Mouse (Mus musculus): ENCODE results near the gene Frmd8. TPM values are rescaled to one million over a fixed set of nuclear protein-coding genes. Genes with fewer than 3 reads are reported as not detected.

The Frmd8 gene
- total and polyA plus RNA-seq, 3 experiments, result 22.8 to 34.4 TPM; not detected in 1

DNA sequence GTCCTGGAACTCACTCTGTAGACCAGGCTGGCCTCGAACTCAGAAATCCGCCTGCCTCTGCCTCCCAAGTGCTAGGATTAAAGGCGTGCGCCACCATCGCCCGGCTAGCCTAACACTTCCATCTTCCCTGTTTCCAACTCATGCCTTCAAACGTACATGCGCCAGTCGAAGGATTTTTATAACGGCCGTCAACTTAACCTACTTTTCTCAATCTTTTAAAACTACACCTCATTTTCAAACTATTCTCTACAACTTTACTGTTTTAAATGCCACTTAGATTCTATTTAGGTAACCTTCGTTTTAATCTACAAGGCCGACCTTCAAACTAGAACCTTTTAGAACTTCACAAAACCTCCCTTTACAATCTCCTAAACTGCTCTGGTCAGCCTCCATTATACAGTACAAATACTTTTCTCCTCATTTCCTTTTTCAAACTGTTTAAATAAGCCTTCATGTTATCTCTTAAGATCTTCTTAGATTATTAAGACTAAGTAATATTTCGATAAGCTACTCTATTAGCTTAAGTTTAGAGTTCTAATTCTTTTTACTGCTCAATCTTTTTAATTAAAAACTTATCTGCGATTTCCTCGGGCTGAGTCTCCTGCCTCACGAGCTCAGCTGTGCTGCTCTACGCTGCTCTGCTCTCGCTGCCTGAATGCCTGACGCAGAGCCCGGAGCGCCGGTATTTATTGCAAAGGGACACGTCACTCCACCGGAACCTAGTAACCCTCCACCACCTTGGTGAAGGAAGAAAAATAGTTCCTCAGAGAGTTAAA lies 72.9 kb downstream of the Frmd8 start (continued):
- TF ChIP-seq ELF1 (IDR thresholded peaks at IDR 0.05; ENCODE audit: low read depth, low read length), result no peak
- no peak for TF ChIP-seq ZC3H11A (IDR thresholded peaks at IDR 0.05; ENCODE audit: low read depth, low read length)
- 0 out of 6 replicates have a peak, but pooled peaks of 1 of the 3 experiments have one; percentile 5 for TF ChIP-seq CTCF (IDR thresholded peaks at IDR 0.05 in 2 of 3, conservative IDR thresholded peaks at IDR 0.05 in 1 of 3; ENCODE audit: control insufficient read depth in 1 of 3, insufficient read depth in 1 of 3, low read depth in 2 of 3, low read length in 3 of 3, poor library complexity in 1 of 3, severe bottlenecking in 1 of 3)
- TF ChIP-seq SMC3 (IDR thresholded peaks at IDR 0.05; ENCODE audit: low read depth, low read length), result no peak
- TF ChIP-seq MEF2A (IDR thresholded peaks at IDR 0.05; ENCODE audit: extremely low read depth, insufficient replicate concordance, low read depth, low read length, poor library complexity, severe bottlenecking), result peak; percentile 97
- TF ChIP-seq USF1 (IDR thresholded peaks at IDR 0.05; ENCODE audit: low read depth, low read length), result no peak
- TF ChIP-seq ZMIZ1 (IDR thresholded peaks at IDR 0.05; ENCODE audit: low read depth, low read length), result peak; percentile 100
- peak; percentile 10; the same call in 1 of the 2 replicates for TF ChIP-seq RCOR1 (IDR thresholded peaks at IDR 0.05; ENCODE audit: low read depth, low read length)
- no peak for TF ChIP-seq E2F4 (IDR thresholded peaks at IDR 0.05; ENCODE audit: borderline replicate concordance, low read depth, low read length)
- peak; percentile 94 for TF ChIP-seq KAT2A (conservative IDR thresholded peaks at IDR 0.05; ENCODE audit: low read depth, low read length)
- TF ChIP-seq TCF12 (IDR thresholded peaks at IDR 0.05; ENCODE audit: low read depth, low read length), result peak; percentile 86
- no peak for TF ChIP-seq ZNF384 (IDR thresholded peaks at IDR 0.05; ENCODE audit: low read depth, low read length)
- TF ChIP-seq MAFK (IDR thresholded peaks at IDR 0.05; ENCODE audit: borderline replicate concordance, low read depth, low read length), result no peak
- no peak for TF ChIP-seq ZKSCAN1 (IDR thresholded peaks at IDR 0.05; ENCODE audit: low read depth, low read length)
- TF ChIP-seq MAZ (IDR thresholded peaks at IDR 0.05; ENCODE audit: low read depth, low read length), result peak; percentile 80
- peak; percentile 100 for TF ChIP-seq NELFE (IDR thresholded peaks at IDR 0.05; ENCODE audit: low read depth, low read length)
- peak; percentile 65 for TF ChIP-seq GATA1 (IDR thresholded peaks at IDR 0.05; ENCODE audit: low read depth, low read length)
- peak; percentile 79 for TF ChIP-seq HCFC1 (IDR thresholded peaks at IDR 0.05; ENCODE audit: low read depth, low read length)
- peak; percentile 100 for TF ChIP-seq POLR2A (IDR thresholded peaks at IDR 0.05; ENCODE audit: control insufficient read depth in 1 of 2, insufficient read depth in 1 of 2, low read depth in 1 of 2, low read length in 2 of 2, poor library complexity in 1 of 2)

DNA sequence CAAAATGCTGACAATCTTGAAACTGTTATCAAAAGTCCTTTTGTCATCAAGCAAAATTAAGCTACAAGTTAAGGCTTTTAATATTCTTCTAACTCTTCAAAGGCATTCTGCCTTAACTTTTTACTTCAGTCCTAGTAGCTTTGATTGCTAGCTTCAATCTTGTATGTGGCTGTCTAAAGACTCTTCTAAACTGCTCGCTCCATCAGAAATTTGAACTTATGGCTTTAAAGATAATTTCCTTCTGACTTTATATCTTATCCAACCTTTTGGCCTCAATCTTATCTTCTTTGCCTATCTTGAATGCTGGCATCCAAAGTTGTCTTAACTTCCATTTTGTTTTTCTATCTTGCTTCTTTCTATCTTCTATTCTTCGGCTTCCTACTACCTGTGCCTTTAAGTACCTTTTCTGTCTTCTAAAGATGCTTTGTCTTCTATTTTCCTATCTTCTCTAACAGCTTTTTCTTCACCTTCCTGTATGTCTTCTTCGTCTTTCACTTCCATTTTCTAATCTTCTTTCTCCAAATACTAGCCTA lies 73.6 kb downstream of the Frmd8 start:
- no peaks in the 10 kb centered on the region for H3K9me3 ChIP-seq (replicated peaks; ENCODE audit: insufficient read depth, low read length)
- H3K79me2 ChIP-seq (ENCODE audit: control insufficient read depth, insufficient read depth, low read length, poor library complexity), result peaks cover 52% of the 10 kb centered on the region
- peaks cover 0 to 35% of the 10 kb centered on the region in 2 experiments; a peak in 2 of 4 replicates for H3K4me1 ChIP-seq (ENCODE audit: control insufficient read depth in 1 of 2, insufficient read depth in 2 of 2, low read length in 2 of 2)
- no peaks in the 10 kb centered on the region for H3K27me3 ChIP-seq (ENCODE audit: control insufficient read depth in 1 of 2, insufficient read depth in 2 of 2, low read length in 2 of 2)
- H3K27ac ChIP-seq (ENCODE audit: control insufficient read depth, low read depth, low read length), result peak overlapping the region; percentile 98
- TF ChIP-seq UBTF (IDR thresholded peaks at IDR 0.05; ENCODE audit: borderline replicate concordance, insufficient read depth, low read depth, low read length) (no peak), POLR2A (IDR thresholded peaks at IDR 0.05; ENCODE audit: control insufficient read depth in 1 of 2, insufficient read depth in 1 of 2, low read depth in 1 of 2, low read length in 2 of 2, poor library complexity in 1 of 2) (no peak; a peak in 1 of 4 replicates), GATA1 (IDR thresholded peaks at IDR 0.05; ENCODE audit: low read depth, low read length) (peak; percentile 83), EP300 (IDR thresholded peaks at IDR 0.05; ENCODE audit: low read depth in 1 of 2, low read length in 2 of 2) (peak in 1 of 2 experiments; percentile 21; a peak in 1 of 4 replicates), USF1 (IDR thresholded peaks at IDR 0.05; ENCODE audit: low read depth, low read length) (no peak), TCF12 (IDR thresholded peaks at IDR 0.05; ENCODE audit: low read depth, low read length) (peak; percentile 37; the same call in 1 of the 2 replicates), POLR2AphosphoS2 (IDR thresholded peaks at IDR 0.05; ENCODE audit: low read length) (0 out of 2 replicates have a peak, but pooled peaks have one; percentile 18), ZKSCAN1 (IDR thresholded peaks at IDR 0.05; ENCODE audit: low read depth, low read length) (no peak), TAL1 (IDR thresholded peaks at IDR 0.05; ENCODE audit: low read length) (peak; percentile 12; the same call in 1 of the 2 replicates), MEF2A (IDR thresholded peaks at IDR 0.05; ENCODE audit: extremely low read depth, insufficient replicate concordance, low read depth, low read length, poor library complexity, severe bottlenecking) (no peak), CTCF (IDR thresholded peaks at IDR 0.05 in 2 of 3, conservative IDR thresholded peaks at IDR 0.05 in 1 of 3; ENCODE audit: control insufficient read depth in 1 of 3, insufficient read depth in 1 of 3, low read depth in 2 of 3, low read length in 3 of 3, poor library complexity in 1 of 3, severe bottlenecking in 1 of 3) (no peak), ETS1 (IDR thresholded peaks at IDR 0.05; ENCODE audit: low read depth, low read length) (no peak), SMC3 (IDR thresholded peaks at IDR 0.05; ENCODE audit: low read depth, low read length) (no peak)
- peak overlapping the region; percentile 58 to 84 for H3K4me3 ChIP-seq (ENCODE audit: control insufficient read depth in 1 of 2, insufficient read depth in 1 of 2, low read depth in 2 of 2, low read length in 2 of 2)
- peak overlapping the region; percentile 90 for H3K9ac ChIP-seq (ENCODE audit: control insufficient read depth, low read depth, low read length, poor library complexity, severe bottlenecking)
- peaks cover 14 to 29% of the 10 kb centered on the region in 2 experiments for H3K36me3 ChIP-seq (ENCODE audit: control insufficient read depth in 1 of 2, insufficient read depth in 2 of 2, low read length in 2 of 2)
- peak; percentile 66 for DNase-seq (ENCODE audit: low read depth, low spot score)
